Mouse (Mus musculus) activated CD4-positive, CD25-positive, alpha-beta regulatory T cell, adult 9 weeks (primary cell): ENCODE results near the gene Vmn1r215. TPM values are rescaled to one million over a fixed set of nuclear protein-coding genes. Genes with fewer than 3 reads are reported as not detected.

Experiments
- polyA plus RNA-seq: library from polyadenylated mRNA; unstranded; fragments of 100-300 nt; shearing (Covaris generic); gene quantifications from one replicate; pipeline ENCODE4 v1.2.1, GENCODE M21; 2017

The Vmn1r215 gene
- not detected for polyA plus RNA-seq

DNA sequence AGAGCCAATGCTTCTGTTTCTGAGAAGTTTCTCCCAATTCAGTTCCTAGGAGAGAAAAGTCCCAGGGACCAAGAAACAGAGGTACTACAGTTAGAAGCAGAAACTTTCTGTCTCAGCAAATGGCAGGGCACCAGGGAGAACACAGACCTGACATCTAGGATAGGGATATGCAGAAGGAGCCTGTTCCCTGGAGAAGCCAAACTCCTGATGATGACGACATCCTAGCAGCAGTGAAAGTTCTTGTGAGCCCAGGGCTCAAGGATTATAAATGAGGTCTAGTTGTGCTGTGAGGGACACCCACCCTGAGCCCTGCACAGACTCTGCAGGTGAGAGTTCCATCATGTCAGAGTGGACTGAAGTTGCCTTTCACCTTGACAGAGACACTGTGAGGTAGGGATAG lies at the start of gene Vmn1r215:
Vmn1r215 (plus strand) TSS at position 301 of the 400 bp plus-strand sequence.

DNA sequence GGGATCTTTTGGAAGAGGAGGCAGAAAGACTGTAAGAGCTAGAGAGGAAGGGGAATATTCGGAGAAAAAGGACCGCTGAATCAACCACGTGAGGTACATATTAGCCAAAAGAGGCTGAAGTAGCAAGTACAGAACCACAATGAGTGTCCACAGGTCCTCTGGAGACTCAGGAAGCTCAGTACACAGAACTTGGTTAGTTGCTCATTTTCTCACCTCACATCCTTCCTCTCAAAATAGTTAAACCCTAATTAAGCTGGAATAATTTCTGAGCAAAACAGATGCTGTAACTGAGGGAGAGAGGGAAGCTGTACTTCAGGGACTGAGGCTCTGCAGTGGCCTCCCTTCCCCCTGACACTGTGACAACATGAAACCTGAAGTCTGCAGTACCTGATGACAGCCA lies 37.7 kb upstream of the Vmn1r215 start, which contains the start of gene Vmn1r214:
Vmn1r214 (plus strand) TSS at position 301 of the 400 bp plus-strand sequence.

DNA sequence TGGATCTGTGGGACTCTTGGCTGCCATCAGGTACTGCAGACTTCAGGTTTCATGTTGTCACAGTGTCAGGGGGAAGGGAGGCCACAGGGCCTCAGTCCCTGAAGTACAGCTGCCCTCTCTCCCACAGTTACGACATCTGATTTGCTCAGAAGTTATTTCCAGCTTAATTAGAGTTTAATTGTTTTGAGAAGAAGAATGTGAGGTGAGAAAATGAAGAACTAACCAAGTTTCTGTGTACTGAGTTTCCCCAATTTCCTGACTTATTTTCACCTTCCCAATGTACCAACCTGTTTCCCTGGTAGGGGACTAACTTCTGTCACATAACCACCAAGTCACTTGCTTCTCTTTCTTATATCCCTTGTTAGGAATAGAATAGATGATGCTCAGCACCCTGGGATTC lies 50.3 kb downstream of the Vmn1r215 start, which contains the start of gene Vmn1r217:
Vmn1r217 (minus strand) TSS at position 101 of the 400 bp plus-strand sequence.

Other genes starting within 250 kb of the Vmn1r215 start
- gene Vmn1r210, start 236.7 kb upstream of the Vmn1r215 start, polyA plus RNA-seq, result not detected
- gene Vmn1r211, start 210.5 kb upstream of the Vmn1r215 start, polyA plus RNA-seq, result not detected
- not detected for gene Vmn1r212, start 183.8 kb upstream of the Vmn1r215 start, polyA plus RNA-seq
- not detected for gene Vmn1r213, start 60.4 kb upstream of the Vmn1r215 start, polyA plus RNA-seq
- gene Vmn1r214, start 37.6 kb upstream of the Vmn1r215 start, polyA plus RNA-seq, result not detected
- not detected for gene Vmn1r217, start 50.2 kb downstream of the Vmn1r215 start, polyA plus RNA-seq
- 0.04 TPM for gene Vmn1r218, start 65.1 kb downstream of the Vmn1r215 start, polyA plus RNA-seq
- not detected for gene Vmn1r219, start 91.3 kb downstream of the Vmn1r215 start, polyA plus RNA-seq
- not detected for gene Vmn1r220, start 120.0 kb downstream of the Vmn1r215 start, polyA plus RNA-seq
- not detected for gene Vmn1r221, start 146.1 kb downstream of the Vmn1r215 start, polyA plus RNA-seq
- not detected for gene Vmn1r222, start 167.9 kb downstream of the Vmn1r215 start, polyA plus RNA-seq
- gene Vmn1r223, start 179.1 kb downstream of the Vmn1r215 start, polyA plus RNA-seq, result not detected